Mouse (Mus musculus): ENCODE data around the gene Ropn1l.

The Ropn1l gene

GRCm38 (mm10) chr15:31442698-31443097 lies 10.8 kb downstream of the Ropn1l start:
- peak in 1 of 2 experiments; percentile 15 for DNase-seq

DNA sequence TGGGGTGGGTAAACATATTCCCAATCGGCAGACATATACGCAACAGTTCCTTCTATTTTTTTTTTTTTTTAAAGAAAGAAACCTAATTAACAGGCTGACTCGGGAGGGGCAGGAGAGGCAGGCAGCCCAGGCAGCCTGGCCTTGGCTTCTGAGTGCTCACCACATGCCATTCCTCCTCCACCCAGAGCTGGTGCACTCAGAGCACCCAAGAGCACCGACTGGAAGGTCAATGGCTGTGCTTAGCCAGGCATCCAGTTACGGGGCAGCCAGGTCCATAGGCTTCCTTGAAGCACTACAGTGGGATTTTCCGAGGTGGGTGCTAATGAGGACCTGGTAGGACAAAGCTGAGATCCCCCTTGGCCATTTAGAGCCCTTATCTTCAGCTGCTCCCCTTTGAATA lies 11.5 kb downstream of the Ropn1l start:
- peak; percentile 18 to 57 for DNase-seq

GRCm38 (mm10) chr15:31436811-31437210 lies 16.7 kb downstream of the Ropn1l start:
- DNase-seq = peak in 1 of 2 experiments; percentile 9

DNA sequence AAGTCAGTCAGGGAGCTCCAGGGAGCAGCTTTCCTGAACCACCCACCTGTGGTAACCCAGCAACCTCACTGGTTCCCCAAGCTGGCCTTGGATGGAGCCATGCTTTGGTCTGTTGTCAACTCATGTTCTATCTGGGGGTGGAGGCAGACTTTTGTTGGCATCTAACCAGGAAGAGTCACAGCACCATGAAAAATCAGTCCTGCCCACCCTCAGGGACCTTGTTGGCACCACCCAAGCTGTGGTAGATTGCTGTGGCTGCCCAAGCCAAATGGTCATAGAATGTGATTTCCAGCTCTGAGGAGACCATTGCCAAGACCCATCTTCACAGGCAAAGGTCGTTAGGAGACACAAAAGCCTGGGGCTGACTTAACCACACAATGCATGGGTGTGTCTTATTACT lies 17.5 kb downstream of the Ropn1l start:
- DNase-seq = peak in 1 of 2 experiments; percentile 21

DNA sequence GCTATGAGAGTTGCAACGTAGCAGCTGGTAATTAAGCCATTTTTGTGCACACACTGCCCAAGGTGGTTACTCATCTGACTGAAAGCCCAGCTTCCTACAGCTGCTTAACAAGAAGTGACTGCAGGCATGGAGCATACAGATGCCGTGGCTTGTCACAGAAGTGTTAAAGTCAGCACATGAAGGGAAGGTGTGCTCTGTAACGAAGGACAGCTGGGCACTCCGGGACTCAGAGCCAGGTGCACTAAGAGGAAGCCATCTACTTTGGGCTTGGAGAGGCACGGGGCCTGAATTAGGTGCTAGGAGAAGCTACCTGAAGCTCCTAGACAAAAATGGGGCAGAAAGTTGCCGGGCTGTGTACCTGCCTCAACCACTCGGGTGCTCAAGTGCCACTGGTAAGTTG lies 19.8 kb downstream of the Ropn1l start:
- peak in 1 of 2 experiments; percentile 30 for DNase-seq

GRCm38 (mm10) chr15:31431847-31432246 lies 21.7 kb downstream of the Ropn1l start:
- DNase-seq = peak in 1 of 2 experiments; percentile 17

DNA sequence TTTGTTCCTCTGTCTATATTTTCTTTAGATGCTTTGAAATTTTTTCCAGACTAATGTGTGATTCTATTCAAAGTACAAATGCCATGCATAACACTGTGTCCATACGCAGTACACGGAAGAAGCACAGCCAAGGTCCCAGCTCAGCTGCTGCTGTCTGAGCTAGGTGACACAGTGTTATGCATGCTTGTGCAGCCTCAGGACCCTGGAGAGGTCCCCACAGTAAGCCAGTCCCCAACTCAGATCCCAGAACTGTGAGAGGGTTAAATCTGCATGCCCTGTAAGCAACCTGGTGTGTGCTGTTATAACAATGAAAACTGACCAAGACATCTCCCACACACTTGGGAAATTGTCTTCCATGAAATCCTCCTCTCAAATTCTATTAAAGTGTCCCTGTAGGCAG lies 23.5 kb downstream of the Ropn1l start:
- no peak for DNase-seq

DNA sequence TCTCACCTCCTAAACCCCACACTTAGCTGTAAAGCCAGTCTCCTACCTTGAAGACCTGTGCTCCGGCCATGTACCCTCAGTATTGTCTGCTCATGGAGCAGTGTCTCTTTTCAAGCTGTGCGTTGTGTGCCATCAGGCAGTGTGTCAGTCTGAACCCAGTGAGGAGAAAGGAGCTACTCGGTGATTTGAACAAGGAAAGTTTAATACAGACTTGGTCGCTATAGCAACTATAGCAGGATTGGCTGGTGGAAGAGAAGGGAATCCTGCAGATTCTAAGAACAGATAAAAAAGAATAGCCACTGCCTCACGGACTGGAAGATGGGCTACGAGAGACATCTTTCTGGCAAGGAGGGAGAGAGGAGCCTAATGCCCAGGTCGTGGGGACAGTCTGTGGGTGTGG lies 24.1 kb downstream of the Ropn1l start:
- no peak for DNase-seq

DNA sequence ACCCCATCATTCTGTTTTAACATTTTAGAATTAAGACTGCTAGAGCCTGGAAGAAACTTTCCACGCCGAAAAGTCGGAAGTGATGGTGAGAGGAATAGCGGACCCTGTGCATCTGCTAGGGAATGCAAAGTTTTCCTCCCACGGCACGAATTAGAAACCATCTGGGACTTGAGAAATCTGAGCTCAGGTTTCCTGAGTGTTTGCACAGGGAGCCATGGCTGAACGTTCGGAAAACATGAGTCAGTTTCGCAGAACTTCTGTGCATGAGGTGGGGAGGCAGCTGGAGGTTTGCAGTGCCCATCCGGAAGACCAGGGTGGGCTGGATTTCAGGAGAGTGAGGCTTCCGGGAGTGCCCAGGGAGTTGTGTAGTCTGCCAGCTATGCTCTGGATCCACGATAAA lies 25.0 kb downstream of the Ropn1l start:
- no peak for DNase-seq

- DNase-seq = no peak
Measured at GRCm38 (mm10) chr15:31427390-31427789, 26.1 kb downstream of the Ropn1l start.

- no peak for DNase-seq
Measured at GRCm38 (mm10) chr15:31426066-31426706, 27.4 kb downstream of the Ropn1l start.

GRCm38 (mm10) chr15:31422649-31423369 lies 30.7 kb downstream of the Ropn1l start:
- DNase-seq = no peak

GRCm38 (mm10) chr15:31419037-31419436 lies 34.5 kb downstream of the Ropn1l start:
- peak in 1 of 2 experiments; percentile 59 for DNase-seq

- DNase-seq = peak in 1 of 2 experiments; percentile 14
Measured at GRCm38 (mm10) chr15:31418686-31419024, 34.9 kb downstream of the Ropn1l start.

GRCm38 (mm10) chr15:31417796-31418685 lies 35.5 kb downstream of the Ropn1l start:
- DNase-seq = peak; percentile 66 to 69

GRCm38 (mm10) chr15:31417409-31417795 lies 36.1 kb downstream of the Ropn1l start:
- DNase-seq = no peak

DNA sequence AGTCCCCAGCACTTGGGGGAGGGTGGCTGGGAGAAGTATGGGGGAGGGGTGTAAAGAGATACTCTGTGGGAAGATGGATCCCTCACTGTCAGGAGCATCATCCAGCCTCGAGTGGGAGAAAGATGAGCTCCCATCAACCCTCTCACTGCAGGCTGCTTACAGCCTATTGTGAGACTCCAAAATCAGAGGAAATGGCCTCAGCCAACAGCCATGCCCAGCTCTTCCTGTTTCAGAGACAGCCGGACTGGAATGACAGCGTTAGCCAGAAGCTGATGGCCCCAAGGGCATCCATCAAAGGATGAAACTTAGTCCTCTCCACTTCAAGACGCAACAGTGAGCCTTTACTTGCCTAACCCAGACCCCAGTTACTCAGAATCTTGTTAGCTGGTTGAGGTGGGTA lies 38.4 kb downstream of the Ropn1l start:
- DNase-seq = peak; percentile 23 to 53

- peak; percentile 62 to 85 for DNase-seq
Measured at GRCm38 (mm10) chr15:31414179-31414898, 39.2 kb downstream of the Ropn1l start.

DNA sequence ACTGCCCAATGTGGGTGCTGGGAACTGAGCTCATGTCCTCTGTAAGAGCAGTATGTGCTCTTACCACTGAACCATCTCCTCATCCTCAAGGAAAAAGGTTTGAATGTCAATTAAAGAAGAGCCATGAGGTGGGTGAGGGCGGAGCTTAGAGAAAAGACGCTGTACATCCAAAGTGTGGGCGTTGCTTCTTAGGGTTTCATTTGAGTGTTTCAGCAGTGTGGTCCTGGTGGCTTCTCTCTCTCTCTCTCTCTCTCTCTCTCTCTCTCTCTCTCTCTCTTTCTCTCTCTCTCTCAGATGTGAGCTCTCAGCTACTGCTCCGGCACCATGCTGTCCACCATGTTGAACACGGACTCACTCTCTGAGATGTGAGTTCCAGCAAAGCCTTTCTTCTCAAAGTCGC lies 39.9 kb downstream of the Ropn1l start:
- no peak for DNase-seq

GRCm38 (mm10) chr15:31412933-31413332 lies 40.6 kb downstream of the Ropn1l start:
- DNase-seq = peak; percentile 62 to 72

DNA sequence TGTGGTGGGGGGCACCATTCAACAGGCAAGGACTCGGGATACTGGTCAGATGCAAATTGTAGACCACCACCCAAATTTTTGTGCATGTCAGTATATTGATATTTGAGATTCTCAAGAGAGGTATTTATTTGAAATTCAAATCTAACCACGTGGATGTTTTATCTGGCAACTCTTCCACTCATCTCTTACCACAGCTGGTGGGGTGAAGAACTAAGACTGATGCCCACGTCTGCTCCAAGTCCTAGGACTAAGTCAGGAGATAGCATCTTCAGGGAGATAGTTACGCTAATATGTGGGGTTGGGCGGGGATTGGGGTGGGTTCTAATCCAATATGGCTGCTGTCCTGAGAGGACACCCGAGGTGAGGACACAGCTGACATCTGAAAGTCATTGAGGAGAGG lies 41.1 kb downstream of the Ropn1l start:
- no peak for DNase-seq

DNA sequence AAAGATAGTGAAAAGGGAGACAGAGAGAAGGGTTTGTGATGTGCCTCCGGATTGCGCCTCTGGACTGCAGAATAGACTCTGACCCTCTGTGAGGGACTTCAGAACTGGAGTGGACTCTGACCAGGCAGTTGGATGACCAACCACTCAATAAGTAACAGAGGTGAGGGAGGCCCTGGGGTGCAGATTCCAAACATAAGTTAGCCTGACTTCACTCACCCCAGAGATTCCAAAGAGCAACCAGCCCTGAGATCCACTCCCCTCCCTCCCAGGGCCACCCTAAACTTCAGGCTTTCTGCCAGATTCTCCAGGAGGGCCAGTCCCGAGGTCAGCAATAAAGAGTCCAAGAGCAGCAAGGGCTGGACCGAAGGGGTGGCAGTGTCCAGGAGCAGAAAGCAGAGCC lies 46.0 kb downstream of the Ropn1l start:
- DNase-seq = peak; percentile 79 to 94

GRCm38 (mm10) chr15:31406881-31407280 lies 46.7 kb downstream of the Ropn1l start:
- DNase-seq = peak; percentile 56 to 69

Data from kidney, postnatal 25 days (tissue).